Mouse (Mus musculus): ENCODE data around the gene Col1a2.

The Col1a2 gene

GRCm38 (mm10) chr6:4528439-4528838 lies 23.8 kb downstream of the Col1a2 start:
- no peak for DNase-seq

GRCm38 (mm10) chr6:4530986-4531385 lies 26.4 kb downstream of the Col1a2 start:
- no peak for DNase-seq

- DNase-seq, result no peak
Observed at GRCm38 (mm10) chr6:4532898-4533297, 28.3 kb downstream of the Col1a2 start.

GRCm38 (mm10) chr6:4534462-4535079 lies 30.0 kb downstream of the Col1a2 start:
- DNase-seq, result no peak

GRCm38 (mm10) chr6:4541926-4542715 lies 37.5 kb downstream of the Col1a2 start:
- DNase-seq, result no peak

- DNase-seq, result peak; percentile 5
Observed at GRCm38 (mm10) chr6:4544554-4544953, 39.9 kb downstream of the Col1a2 start.

- peak; percentile 34 for DNase-seq
Observed at GRCm38 (mm10) chr6:4545727-4546126, 41.1 kb downstream of the Col1a2 start.

GRCm38 (mm10) chr6:4548894-4549293 lies 44.3 kb downstream of the Col1a2 start:
- DNase-seq, result peak; percentile 6

- no peak for DNase-seq
Observed at GRCm38 (mm10) chr6:4549846-4550548, 45.4 kb downstream of the Col1a2 start.

GRCm38 (mm10) chr6:4550549-4550915 lies 45.9 kb downstream of the Col1a2 start:
- no peak for DNase-seq

GRCm38 (mm10) chr6:4555366-4555765 lies 50.8 kb downstream of the Col1a2 start:
- no peak for DNase-seq

GRCm38 (mm10) chr6:4557086-4557485 lies 52.5 kb downstream of the Col1a2 start:
- no peak for DNase-seq

- DNase-seq, result no peak
Observed at GRCm38 (mm10) chr6:4557678-4558077, 53.1 kb downstream of the Col1a2 start.

GRCm38 (mm10) chr6:4561156-4561555 lies 56.5 kb downstream of the Col1a2 start:
- no peak for DNase-seq

- DNase-seq, result no peak
Observed at GRCm38 (mm10) chr6:4561621-4562020, 57.0 kb downstream of the Col1a2 start.

GRCm38 (mm10) chr6:4562401-4562800 lies 57.8 kb downstream of the Col1a2 start:
- DNase-seq, result no peak

GRCm38 (mm10) chr6:4563477-4563876 lies 58.9 kb downstream of the Col1a2 start:
- DNase-seq, result no peak

- DNase-seq, result no peak
Observed at GRCm38 (mm10) chr6:4570412-4570811, 65.8 kb downstream of the Col1a2 start.

GRCm38 (mm10) chr6:4577756-4578155 lies 73.1 kb downstream of the Col1a2 start:
- no peak for DNase-seq

GRCm38 (mm10) chr6:4578343-4578742 lies 73.7 kb downstream of the Col1a2 start:
- DNase-seq, result no peak

GRCm38 (mm10) chr6:4579620-4580019 lies 75.0 kb downstream of the Col1a2 start:
- DNase-seq, result no peak

GRCm38 (mm10) chr6:4583485-4583884 lies 78.9 kb downstream of the Col1a2 start:
- DNase-seq, result no peak

GRCm38 (mm10) chr6:4587946-4588345 lies 83.3 kb downstream of the Col1a2 start:
- no peak for DNase-seq

- no peak for DNase-seq
Observed at GRCm38 (mm10) chr6:4588722-4589121, 84.1 kb downstream of the Col1a2 start.

Measured in cerebellum, adult 8-10 months (tissue).